Mouse (Mus musculus): ENCODE measurements at regions not wholly inside any gene's neighbourhood (a gene's known extent, or its start where the extent isn't known, plus 50 kb on each side); places are given as distances from the start of the nearest gene placed in this dataset.

- no peak for TF ChIP-seq POLR2A (IDR thresholded peaks at IDR 0.05; ENCODE audit: extremely low read depth, insufficient read depth, low read length)
- no peak for TF ChIP-seq CTCF (IDR thresholded peaks at IDR 0.05; ENCODE audit: low read depth, low read length)
Observed at GRCm38 (mm10) chr13:32419326-32419725, 80.8 kb upstream of the Gmds start.
